Mouse (Mus musculus): Measurements from ENCODE around the gene Hrc.
A peak's percentile ranks its signal among the peaks of the same experiment; 100 is the strongest.

GRCm38 (mm10) chr7:45368178-45368577, 33.1 kb downstream of the Hrc start:
- TF ChIP-seq POLR2A (IDR thresholded peaks at IDR 0.05; ENCODE audit: extremely low read depth, insufficient read depth, low read length): 0 out of 2 replicates have a peak, but pooled peaks have one; percentile 10
- no peak for TF ChIP-seq CTCF (IDR thresholded peaks at IDR 0.05; ENCODE audit: extremely low read depth, insufficient read depth, low read length)
